Mouse (Mus musculus): ENCODE results near the gene Car11. TPM values are rescaled to one million over a fixed set of nuclear protein-coding genes. Genes with fewer than 3 reads are reported as not detected.

The Car11 gene
- total and polyA plus RNA-seq, 3 experiments = 0.77 to 1.5 TPM; not detected in 1

DNA sequence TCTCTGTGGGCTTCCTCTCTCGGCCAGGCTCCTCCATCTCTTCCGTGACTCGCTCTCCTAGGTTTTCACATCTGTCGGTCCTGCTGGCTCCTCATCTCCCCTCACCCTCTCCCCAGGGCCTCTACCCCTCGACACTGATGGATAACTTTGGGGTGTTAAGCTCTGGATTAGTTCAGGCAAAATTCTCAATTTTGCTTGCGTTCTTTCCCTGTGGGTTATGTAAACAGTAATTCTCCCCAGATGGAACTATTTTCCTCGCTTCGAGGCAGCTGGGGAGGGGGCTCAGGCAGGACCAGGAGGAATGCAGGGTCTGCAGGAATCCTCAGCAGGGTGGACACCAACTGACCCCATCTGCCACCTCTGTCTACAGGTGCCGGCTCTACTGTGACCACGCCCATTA is 13.8 kb upstream of the Car11 start:
- Histone ChIP-seq H3K27me3 (ENCODE audit: control insufficient read depth in 1 of 2, insufficient read depth in 2 of 2, low read length in 2 of 2) (peaks cover 1 to 3% of the 10 kb centered on the region in 2 experiments; a peak in 2 of 4 replicates), H3K4me3 (ENCODE audit: control insufficient read depth in 1 of 2, insufficient read depth in 1 of 2, low read depth in 2 of 2, low read length in 2 of 2) (no peak overlapping the region), H3K9ac (ENCODE audit: control insufficient read depth, low read depth, low read length, poor library complexity, severe bottlenecking) (no peak overlapping the region), H3K27ac (ENCODE audit: control insufficient read depth, low read depth, low read length) (no peak overlapping the region), H3K79me2 (ENCODE audit: control insufficient read depth, insufficient read depth, low read length, poor library complexity) (no peaks in the 10 kb centered on the region), H3K9me3 (replicated peaks; ENCODE audit: insufficient read depth, low read length) (no peaks in the 10 kb centered on the region), H3K36me3 (ENCODE audit: control insufficient read depth in 1 of 2, insufficient read depth in 2 of 2, low read length in 2 of 2) (peaks cover 0 to 16% of the 10 kb centered on the region in 2 experiments; a peak in 2 of 4 replicates), H3K4me1 (ENCODE audit: control insufficient read depth in 1 of 2, insufficient read depth in 2 of 2, low read length in 2 of 2) (peaks cover 13 to 18% of the 10 kb centered on the region in 2 experiments)
- TF ChIP-seq E2F4 (IDR thresholded peaks at IDR 0.05; ENCODE audit: borderline replicate concordance, low read depth, low read length) = no peak
- no peak for TF ChIP-seq MEF2A (IDR thresholded peaks at IDR 0.05; ENCODE audit: extremely low read depth, insufficient replicate concordance, low read depth, low read length, poor library complexity, severe bottlenecking)
- TF ChIP-seq BHLHE40 (IDR thresholded peaks at IDR 0.05; ENCODE audit: borderline replicate concordance, low read depth, low read length) = no peak
- no peak for TF ChIP-seq UBTF (IDR thresholded peaks at IDR 0.05; ENCODE audit: borderline replicate concordance, insufficient read depth, low read depth, low read length)
- TF ChIP-seq GATA1 (IDR thresholded peaks at IDR 0.05; ENCODE audit: low read depth, low read length) = no peak
- no peak for TF ChIP-seq ZKSCAN1 (IDR thresholded peaks at IDR 0.05; ENCODE audit: low read depth, low read length)
- no peak for TF ChIP-seq SIN3A (IDR thresholded peaks at IDR 0.05; ENCODE audit: low read length)
- TF ChIP-seq POLR2AphosphoS2 (IDR thresholded peaks at IDR 0.05; ENCODE audit: low read length) = no peak
- no peak for TF ChIP-seq ZC3H11A (IDR thresholded peaks at IDR 0.05; ENCODE audit: low read depth, low read length)
- no peak for TF ChIP-seq CHD1 (IDR thresholded peaks at IDR 0.05; ENCODE audit: low read depth, low read length)
- no peak for TF ChIP-seq ELF1 (IDR thresholded peaks at IDR 0.05; ENCODE audit: low read depth, low read length)
- TF ChIP-seq TAL1 (IDR thresholded peaks at IDR 0.05; ENCODE audit: low read length) = no peak
- TF ChIP-seq TBP (IDR thresholded peaks at IDR 0.05; ENCODE audit: low read depth, low read length) = no peak
- no peak for DNase-seq (ENCODE audit: low read depth, low spot score)

- Histone ChIP-seq H3K4me1 (ENCODE audit: control insufficient read depth in 1 of 2, insufficient read depth in 2 of 2, low read length in 2 of 2) (peaks cover 4 to 8% of the 10 kb centered on the region in 2 experiments), H3K4me3 (ENCODE audit: control insufficient read depth in 1 of 2, insufficient read depth in 1 of 2, low read depth in 2 of 2, low read length in 2 of 2) (no peak overlapping the region), H3K27ac (ENCODE audit: control insufficient read depth, low read depth, low read length) (no peak overlapping the region), H3K79me2 (ENCODE audit: control insufficient read depth, insufficient read depth, low read length, poor library complexity) (no peaks in the 10 kb centered on the region), H3K27me3 (ENCODE audit: control insufficient read depth in 1 of 2, insufficient read depth in 2 of 2, low read length in 2 of 2) (peaks cover 1 to 5% of the 10 kb centered on the region in 2 experiments; a peak in 2 of 4 replicates), H3K36me3 (ENCODE audit: control insufficient read depth in 1 of 2, insufficient read depth in 2 of 2, low read length in 2 of 2) (peaks cover 0 to 8% of the 10 kb centered on the region in 2 experiments; a peak in 2 of 4 replicates), H3K9ac (ENCODE audit: control insufficient read depth, low read depth, low read length, poor library complexity, severe bottlenecking) (no peak overlapping the region), H3K9me3 (replicated peaks; ENCODE audit: insufficient read depth, low read length) (no peaks in the 10 kb centered on the region)
- no peak for TF ChIP-seq MEF2A (IDR thresholded peaks at IDR 0.05; ENCODE audit: extremely low read depth, insufficient replicate concordance, low read depth, low read length, poor library complexity, severe bottlenecking)
- TF ChIP-seq UBTF (IDR thresholded peaks at IDR 0.05; ENCODE audit: borderline replicate concordance, insufficient read depth, low read depth, low read length) = no peak
- no peak for TF ChIP-seq SMC3 (IDR thresholded peaks at IDR 0.05; ENCODE audit: low read depth, low read length)
- TF ChIP-seq E2F4 (IDR thresholded peaks at IDR 0.05; ENCODE audit: borderline replicate concordance, low read depth, low read length) = no peak
- no peak for TF ChIP-seq BHLHE40 (IDR thresholded peaks at IDR 0.05; ENCODE audit: borderline replicate concordance, low read depth, low read length)
- no peak for TF ChIP-seq GATA1 (IDR thresholded peaks at IDR 0.05; ENCODE audit: low read depth, low read length)
- no peak for TF ChIP-seq NELFE (IDR thresholded peaks at IDR 0.05; ENCODE audit: low read depth, low read length)
- no peak for TF ChIP-seq ZC3H11A (IDR thresholded peaks at IDR 0.05; ENCODE audit: low read depth, low read length)
- no peak for TF ChIP-seq MAX (IDR thresholded peaks at IDR 0.05; ENCODE audit: low read length)
- no peak for TF ChIP-seq TBP (IDR thresholded peaks at IDR 0.05; ENCODE audit: low read depth, low read length)
- no peak for TF ChIP-seq SIN3A (IDR thresholded peaks at IDR 0.05; ENCODE audit: low read length)
- no peak for TF ChIP-seq RCOR1 (IDR thresholded peaks at IDR 0.05; ENCODE audit: low read depth, low read length)
- no peak for TF ChIP-seq NRF1 (IDR thresholded peaks at IDR 0.05; ENCODE audit: insufficient read depth, low read depth, low read length, poor library complexity, severe bottlenecking)
- no peak for TF ChIP-seq RAD21 (IDR thresholded peaks at IDR 0.05; ENCODE audit: low read depth, low read length)
- no peak for TF ChIP-seq MXI1 (IDR thresholded peaks at IDR 0.05; ENCODE audit: low read depth, low read length)
- no peak for TF ChIP-seq POLR2A (IDR thresholded peaks at IDR 0.05; ENCODE audit: control insufficient read depth in 1 of 2, insufficient read depth in 1 of 2, low read depth in 1 of 2, low read length in 2 of 2, poor library complexity in 1 of 2)
- no peak for TF ChIP-seq ZNF384 (IDR thresholded peaks at IDR 0.05; ENCODE audit: low read depth, low read length)
- TF ChIP-seq MAZ (IDR thresholded peaks at IDR 0.05; ENCODE audit: low read depth, low read length) = no peak
- DNase-seq (ENCODE audit: low read depth, low spot score) = no peak
Observed at GRCm38 (mm10) chr7:45686841-45687240, 12.8 kb upstream of the Car11 start.

All from MEL (cell line).